Mouse (Mus musculus): ENCODE measurements around the gene Tnfaip8l3.
A peak's percentile ranks its signal among the peaks of the same experiment; 100 is the strongest.
"Not testable (repeated sequence)": the region's sequence is repeated elsewhere in the genome, so short reads cannot be mapped to it uniquely, and the experiment has no call there.

Gene Tnfaip8l3

DNA sequence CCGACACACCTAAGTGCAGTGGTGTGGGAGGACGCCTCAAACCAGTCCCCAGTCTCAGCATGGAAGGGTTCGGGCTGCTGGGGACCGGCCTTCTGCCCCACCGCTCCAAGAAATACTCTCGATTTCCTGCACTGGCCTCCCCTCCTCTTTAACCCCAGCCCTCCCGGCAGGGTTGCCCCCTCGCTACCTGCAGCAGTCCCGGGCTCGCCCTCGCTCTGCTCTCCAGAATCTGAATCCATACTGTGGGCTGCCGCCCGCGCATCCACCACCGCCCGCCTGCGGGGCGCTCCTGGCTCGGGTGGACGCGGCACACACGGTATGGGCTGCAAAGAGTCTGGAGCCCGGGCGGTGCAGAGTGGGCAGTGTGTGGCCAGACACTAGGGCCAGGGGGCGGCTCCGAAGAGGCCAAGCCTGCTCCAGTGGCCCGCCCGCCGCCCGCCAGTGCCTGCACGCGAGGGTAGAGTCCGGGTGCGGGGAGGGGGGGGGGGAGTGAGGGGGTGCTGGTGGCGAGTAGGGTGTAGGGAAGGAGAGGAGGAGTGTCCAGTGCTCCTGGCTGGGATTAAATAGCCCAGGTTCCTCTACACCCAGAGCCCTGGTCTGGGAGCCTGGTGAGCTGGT, at the start of gene Tnfaip8l3:
Gene Tnfaip8l3 (minus strand): TSS at position 357 of the 618 bp plus-strand sequence.
- peak; percentile 23 to 40 for DNase-seq (ENCODE audit: low spot score in 2 of 2)

DNA sequence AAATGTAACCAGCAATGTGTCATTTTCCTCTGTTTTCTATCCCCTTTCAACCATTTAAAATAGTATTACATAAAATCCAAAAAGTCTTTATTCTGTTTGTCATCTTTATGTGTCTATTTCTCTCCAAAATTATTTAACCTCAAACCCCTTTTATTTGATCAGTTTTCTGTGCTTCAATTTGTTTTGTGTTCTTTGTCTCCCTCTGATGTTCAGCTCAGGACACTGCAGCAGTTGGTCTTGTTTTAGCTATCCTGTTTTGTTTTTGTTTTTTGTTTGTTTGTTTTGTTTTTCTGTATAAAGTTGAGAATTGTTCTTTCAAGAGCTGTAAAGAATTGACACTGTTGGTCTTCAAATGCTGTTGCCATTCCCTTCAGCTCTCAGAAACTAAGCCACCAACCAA, 44.5 kb upstream of the Tnfaip8l3 start:
- DNase-seq (ENCODE audit: low spot score in 2 of 2): no peak

DNA sequence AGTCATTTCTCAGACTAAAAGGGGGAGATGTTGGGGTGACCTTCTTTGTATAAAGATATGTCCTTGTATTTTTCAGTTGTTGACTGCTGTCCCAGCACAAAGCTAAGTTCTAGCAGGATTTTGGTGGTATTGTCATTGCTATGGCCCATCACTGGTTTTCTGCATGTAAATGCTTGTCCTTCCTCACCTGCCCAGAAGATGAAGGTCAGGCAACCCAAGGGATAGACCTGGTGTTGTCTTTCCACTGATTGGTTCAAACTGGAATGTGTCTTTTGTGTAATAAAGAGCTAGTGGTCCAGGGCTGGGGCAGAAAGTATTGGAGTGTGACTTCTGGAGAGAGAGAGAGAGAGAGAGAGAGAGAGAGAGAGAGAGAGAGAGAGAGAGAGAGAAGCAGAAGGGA, 30.4 kb upstream of the Tnfaip8l3 start:
- no peak for DNase-seq (ENCODE audit: low spot score in 2 of 2)

DNA sequence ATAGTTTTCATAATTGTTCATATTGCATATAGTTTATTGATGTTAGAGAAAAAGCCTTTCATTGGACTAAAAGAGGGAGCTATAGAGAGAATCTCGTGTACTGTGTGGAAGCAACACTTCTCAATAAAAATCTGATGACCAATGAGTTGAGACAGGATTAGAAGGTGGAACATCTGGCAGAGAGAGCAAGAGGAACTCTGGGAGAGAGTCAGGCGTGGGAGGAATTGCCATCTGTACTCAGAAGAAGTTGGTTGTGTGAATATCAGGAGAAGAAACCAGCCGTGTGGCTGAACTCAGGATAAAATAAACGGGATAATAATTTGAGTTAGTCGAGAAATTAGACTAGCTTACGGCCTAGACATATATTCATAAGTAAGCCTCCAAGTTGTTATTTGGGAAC, 28.9 kb upstream of the Tnfaip8l3 start:
- no peak for DNase-seq (ENCODE audit: low spot score in 2 of 2)

DNA sequence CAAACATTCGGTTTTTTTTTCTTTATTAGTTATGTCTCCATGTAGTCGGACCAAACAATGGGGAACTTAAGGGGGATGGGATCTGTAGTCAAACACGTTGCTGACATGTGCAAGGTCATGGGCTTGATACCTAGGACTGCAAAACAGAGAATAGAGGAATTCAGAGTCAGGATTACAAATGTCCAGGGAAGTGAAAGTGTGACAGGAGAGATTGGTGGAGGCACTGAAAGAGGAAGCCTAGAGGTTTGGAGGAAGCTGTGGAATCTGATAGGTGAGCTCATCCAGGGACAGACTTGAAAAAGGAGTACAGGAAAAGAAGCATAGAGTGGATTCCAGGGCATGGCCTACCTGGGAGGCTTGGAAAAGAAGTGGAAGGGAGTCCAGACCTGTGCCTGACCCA, 16.1 kb upstream of the Tnfaip8l3 start:
- no peak for DNase-seq (ENCODE audit: low spot score in 2 of 2)

DNA sequence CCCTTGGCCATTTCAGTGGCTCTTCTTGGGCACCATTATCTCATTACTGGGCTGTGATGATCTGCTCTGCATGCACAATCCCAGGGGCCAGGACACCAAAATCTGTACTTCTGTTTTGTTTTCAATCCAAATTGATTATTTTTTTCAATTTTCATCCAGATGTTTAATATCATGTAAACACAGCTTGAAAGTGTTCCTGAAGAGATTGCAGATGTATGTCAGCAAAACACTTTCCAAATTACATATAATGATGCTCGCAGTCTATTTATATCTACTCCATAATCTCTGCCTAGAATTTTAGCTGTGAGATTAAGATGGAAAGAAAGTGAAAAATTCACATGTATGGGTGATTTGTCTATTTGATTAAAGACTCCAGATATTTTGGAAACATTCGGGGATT, 9.6 kb upstream of the Tnfaip8l3 start:
- no peak for DNase-seq (ENCODE audit: low spot score in 2 of 2)

DNA sequence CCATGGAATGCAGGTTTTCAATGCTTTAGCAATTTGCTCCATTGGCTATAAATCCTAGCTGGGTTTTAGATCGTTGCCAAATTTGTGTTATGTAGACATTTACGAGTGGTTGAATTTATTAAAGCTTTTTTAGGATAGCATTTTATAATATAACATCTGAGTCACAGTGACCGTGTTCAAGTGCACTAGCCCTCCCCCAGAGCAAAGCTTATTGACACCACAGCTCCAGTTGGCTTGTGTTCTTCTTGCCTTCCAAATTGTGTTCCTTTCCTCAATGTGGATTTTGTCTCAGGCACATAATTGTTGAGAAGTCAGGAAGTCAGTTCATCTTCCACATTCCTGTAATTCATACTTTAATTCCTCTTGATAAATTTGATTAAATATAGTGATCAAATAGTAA, 6.7 kb upstream of the Tnfaip8l3 start:
- DNase-seq (ENCODE audit: low spot score in 2 of 2): no peak

DNA sequence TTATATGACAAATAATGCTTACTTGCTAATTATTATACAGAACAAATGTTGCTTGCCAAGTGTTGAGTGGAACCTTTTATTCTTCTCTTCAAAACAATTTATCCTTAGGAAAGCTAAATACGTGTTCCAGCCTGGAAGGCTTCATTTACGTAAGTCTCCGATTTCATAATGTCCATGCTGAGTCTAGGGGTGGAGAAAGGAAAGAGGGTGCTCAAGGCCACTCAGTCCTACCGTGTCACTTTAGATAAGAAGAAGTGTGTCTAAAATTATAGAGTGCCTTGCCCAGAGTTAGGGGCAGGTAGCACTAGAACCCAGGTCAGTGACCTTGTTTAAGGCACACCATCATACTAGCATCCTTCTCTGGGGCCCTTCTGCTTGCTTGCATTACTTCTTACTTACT, 5.5 kb upstream of the Tnfaip8l3 start:
- no peak for DNase-seq (ENCODE audit: low spot score in 2 of 2)

DNA sequence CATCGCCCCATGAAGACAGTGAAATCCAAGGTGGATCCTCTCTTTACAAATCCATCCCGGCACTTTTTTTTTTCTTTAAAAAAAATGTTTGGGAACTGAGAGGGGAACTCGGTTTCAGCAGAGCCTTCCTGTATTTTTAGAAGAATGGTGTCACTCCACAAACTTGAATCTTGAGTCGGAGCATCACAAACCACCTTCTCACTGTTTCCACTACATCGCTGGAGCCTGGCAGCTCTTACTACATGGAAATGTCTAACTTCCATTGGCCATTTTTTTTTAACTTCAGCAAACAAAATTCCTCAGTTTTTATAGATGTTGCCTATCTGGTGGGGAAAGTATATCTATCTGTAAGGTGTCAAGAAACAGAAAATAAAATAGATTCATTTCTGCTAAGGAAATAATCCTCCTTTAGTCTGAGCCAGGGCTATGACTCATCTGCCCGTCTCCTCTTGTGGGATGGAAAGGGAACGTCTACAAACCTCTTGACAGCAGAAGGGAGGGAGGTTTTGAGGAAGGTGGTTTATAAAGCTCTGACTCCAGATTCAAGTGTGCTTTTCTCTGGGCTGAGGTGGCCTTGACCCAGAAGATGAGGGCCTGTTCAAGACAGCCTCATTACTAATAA, 3.4 kb upstream of the Tnfaip8l3 start:
- no peak for DNase-seq (ENCODE audit: low spot score in 2 of 2)

DNA sequence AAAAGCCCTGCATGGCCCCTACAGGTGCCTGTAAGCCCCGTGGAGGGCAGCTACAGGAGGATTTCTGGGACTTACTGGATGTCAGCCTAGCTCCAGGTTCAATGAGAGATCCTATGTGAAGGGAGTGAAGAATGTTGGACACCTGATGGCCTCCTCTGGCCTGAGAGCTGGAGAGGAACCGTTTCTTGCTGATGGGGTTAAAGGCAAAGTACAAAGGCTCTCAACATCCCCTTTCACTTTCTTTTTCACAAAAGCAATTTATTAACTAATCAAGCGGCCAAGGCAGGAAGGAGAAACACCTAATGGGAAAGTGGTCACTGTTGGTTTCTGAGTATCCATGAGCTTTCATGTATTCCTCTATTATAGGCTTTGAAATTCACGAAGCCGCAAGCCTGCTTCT, 1.0 kb upstream of the Tnfaip8l3 start:
- DNase-seq (ENCODE audit: low spot score in 2 of 2): no peak

DNA sequence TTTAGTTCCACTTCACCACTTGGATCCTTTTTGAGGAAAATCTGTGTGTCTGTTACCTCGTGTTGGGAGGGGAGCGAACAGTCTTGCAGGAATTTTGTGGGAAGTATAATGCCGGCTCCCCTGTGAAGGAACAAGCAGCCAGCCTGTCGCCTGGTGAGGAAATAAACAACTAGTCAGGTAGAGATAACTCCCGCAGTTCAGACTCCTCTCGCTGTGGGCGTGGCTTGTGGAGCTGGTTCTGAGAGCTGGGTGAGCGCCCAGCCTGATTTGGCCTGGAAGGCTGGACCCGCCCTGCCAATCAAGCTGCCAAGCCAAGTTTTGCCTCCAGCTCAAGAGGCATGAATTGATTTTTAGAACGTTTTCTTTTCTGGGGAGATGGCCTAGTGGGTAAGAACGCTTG, 589 bp upstream of the Tnfaip8l3 start:
- DNase-seq (ENCODE audit: low spot score in 2 of 2): peak; percentile 69 to 81

DNA sequence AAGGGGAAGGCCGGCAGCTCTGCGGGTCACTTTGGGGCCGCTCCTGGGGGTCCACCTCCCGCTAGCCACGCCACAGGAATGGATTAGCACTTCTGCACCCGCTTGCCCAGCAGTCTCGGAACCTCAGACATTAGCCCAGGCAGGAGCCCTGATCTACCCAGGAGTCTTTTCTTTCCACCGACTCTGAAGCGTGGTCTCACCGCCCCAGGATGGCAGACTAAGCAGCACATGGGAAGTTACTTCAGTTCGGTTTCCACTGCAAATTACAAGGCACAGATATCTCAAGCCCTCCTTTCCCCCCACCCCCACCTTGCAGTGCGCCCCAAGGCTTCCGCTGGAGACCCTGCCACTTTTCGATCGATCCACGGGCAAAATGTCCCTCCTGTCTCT, 551 bp downstream of the Tnfaip8l3 start:
- no peak for DNase-seq (ENCODE audit: low spot score in 2 of 2)

DNA sequence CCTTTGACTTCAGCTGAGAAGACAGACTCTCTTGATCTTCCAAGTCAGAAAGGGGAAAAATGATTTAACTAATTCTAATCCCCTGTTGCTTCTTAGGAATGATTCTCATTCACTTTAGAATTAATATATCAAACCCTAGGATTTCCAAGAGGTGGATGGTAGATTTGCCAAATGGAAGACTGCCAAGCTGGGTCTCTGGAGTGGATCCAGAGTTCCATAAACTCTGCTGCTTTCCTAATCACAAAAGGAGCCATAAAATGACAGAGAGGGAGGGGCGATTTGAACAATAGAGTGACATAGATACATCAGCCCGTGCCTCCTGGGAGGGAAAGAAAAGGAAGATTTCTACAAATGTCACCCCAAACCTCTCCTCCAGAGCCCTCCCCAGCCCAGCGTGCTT, 3.4 kb downstream of the Tnfaip8l3 start:
- DNase-seq (ENCODE audit: low spot score in 2 of 2): no peak

DNA sequence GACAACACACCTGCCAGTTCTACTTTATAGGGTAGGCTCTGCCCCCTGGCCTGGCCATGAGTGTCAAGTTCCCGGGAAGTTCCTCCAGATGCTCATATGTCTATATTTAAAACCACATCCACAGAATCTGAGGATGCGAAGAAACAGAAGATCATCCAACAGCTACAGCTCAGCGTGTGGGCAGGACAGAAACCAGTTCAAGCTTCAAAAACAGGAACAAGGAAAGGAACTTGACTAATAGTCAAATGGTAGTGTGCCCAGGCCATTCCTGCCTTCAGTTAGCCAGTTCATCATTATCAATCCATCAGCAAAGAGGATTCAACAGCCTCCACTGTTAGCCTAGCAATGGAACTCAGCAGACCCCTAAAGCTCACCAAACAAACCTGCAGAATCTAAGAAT, 4.5 kb downstream of the Tnfaip8l3 start:
- no peak for DNase-seq (ENCODE audit: low spot score in 2 of 2)

DNA sequence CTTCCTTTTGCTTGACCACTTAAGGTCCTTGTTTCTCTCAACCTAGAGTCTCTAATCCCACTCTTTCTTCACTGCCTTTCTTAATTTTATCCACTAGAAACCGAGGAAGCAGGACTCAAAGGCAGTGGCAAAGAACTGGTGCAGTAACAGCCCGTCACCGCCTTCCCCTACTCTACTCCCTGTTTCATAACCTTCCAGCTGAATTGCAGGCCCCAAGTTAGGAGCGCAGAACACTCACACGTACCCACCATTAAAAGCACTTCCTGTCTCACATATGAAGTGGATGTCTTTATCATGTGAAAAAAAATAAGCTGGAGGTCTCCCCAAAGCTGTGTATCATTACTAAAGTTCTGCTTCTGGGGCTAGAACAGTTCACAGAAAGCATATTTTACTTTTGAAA, 6.5 kb downstream of the Tnfaip8l3 start:
- no peak for DNase-seq (ENCODE audit: low spot score in 2 of 2)

DNA sequence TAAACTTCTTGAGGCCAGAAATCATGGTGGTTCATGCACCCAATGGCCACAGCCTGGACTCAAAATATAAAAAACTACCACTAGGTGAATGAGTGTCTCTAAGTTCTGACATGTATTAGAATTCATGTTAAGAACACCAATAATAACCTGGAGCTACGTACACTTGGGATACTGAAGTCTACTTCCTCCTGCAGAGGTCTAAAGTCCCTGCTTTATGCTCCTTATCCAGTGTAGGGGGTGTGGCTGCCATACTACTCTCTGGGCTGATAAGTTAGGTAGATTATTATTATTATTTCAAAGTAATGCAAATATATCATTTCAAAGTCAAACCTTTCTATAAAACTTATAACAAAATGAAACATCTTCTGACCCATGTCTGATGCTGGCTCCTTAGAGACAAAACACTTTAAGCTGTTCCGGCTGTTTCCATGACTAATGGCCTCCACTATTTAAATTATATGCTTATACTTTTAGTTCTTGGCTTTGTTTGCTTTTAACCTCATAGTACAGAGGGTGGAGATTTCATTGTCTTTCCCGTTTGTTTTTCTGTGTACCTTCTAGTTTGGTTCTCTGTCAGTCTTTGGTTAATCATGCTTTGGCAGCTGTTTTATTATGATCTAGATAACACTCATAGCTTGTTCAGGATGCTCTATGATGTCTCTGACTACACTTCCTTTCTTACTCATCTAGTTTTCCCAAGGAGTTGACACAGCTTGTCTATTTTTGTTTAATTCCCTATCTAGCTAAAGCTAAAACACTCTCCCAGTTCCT, 16.7 kb downstream of the Tnfaip8l3 start:
- DNase-seq (ENCODE audit: low spot score in 2 of 2): no peak

DNA sequence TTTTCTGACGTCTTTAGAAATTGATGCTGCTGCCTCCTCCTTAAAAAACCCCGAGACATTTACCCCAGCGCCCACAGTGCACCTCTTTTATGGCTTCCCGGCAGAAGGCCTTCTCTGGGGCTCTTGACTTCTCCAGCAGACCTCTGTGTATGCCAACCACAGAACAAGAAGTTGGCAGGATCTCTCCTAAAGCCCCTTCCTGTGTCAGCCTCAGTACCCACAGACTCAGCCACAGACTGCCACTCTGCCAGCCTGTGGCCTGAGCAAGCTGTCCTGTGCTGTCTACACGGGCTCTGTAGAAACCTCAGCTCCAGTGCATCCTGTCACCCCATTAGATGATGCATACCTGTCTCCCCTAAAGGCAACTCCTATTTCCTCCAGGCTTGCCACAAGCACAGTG, 19.2 kb downstream of the Tnfaip8l3 start:
- DNase-seq (ENCODE audit: low spot score in 2 of 2): no peak

DNA sequence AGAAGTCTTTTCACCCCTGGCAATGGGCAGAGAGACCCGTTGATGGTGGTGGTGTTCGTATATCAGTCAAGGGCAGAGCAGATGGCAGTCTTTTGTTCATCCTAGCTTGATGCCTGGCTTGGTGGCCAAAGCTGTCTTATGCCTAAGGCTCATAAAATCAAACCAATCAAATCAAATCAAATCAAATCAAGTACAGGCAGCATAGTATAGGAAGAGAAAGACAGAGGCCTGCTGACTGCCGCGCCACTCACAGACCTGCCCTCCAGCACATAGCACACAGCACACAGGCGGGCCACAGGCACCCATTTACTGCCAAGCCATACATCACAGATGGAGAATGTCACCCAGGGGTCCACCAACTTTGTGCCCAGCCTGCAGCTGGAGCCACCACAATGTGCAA, 25.1 kb downstream of the Tnfaip8l3 start:
- DNase-seq (ENCODE audit: low spot score in 2 of 2): no peak

DNA sequence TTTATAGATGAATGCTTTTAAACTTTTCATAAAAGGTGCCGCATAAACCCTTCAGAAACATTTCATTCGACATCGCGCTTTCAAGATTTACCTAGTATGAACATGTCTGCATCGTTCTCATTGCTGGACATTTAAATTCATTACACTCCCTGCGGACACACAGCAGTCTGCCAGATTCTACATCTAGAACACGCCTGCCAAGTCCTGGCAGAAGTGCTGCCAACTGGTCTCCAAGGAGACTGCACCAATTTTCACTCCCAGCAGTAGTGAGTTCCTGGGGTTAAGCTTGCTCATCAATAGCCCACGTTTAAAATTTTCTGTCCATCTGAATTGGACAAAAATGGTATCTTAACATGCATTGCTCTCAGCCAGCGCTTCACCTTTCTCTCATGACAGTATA, 30.5 kb downstream of the Tnfaip8l3 start:
- no peak for DNase-seq (ENCODE audit: low spot score in 2 of 2)

DNA sequence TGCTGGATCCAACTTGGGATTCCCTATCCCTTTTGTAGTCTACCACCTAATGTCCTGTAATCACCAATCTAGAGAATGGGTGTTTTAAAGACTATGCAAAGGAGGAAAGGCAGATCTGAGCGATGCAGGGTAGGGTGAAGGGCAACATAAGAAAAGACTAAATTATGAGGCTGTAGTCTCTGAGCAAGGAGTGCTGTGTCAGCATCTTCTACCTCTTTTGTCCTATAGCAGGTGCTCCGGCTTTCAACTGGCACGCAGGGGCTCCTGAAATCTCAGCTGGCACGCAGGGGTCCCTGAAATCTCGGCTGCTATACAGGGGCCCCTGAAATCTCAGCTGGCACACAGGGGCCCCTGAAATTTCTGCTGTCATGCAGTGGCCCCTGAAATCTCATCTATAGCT, 33.5 kb downstream of the Tnfaip8l3 start:
- no peak for DNase-seq (ENCODE audit: low spot score in 2 of 2)

DNA sequence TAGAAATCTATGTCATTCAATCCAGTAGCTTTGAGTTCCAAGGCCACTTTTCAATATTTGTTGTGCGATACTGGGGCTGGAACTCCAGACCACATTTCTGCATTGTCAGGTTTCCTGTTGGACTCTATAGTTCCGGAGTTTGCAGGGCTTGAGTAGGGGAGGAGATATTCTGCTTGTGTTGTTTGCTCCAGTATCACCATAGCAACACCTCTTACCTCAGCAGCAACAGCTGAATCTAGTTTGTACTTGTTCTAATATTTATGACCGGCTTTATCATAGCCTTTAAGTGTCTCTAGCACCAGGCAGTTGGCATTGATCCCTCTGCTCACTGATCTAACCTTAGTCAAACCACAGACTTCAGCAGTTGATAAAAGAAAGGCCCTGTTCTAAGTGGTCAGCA, 45.4 kb downstream of the Tnfaip8l3 start:
- no peak for DNase-seq (ENCODE audit: low spot score in 2 of 2)

DNA sequence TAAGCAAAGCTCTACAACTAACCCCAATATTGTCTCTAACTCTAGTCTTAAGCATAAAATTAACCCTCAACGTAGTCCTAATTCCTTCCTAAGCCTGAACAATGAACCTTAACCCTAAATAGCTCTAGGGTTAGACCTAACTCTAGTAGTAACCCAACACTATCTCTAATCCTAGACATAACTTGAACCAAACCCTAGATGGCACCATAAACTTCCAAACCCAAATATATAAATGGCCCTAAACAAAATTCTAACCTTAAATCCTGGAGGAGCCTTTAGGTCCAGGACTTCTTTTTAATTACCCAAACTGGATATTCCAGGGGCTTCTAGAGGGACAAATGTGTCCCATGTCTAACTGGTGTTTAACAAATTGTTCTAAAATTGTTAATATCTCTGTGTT, 73.7 kb downstream of the Tnfaip8l3 start:
- no peak for DNase-seq (ENCODE audit: low spot score in 2 of 2)

DNA sequence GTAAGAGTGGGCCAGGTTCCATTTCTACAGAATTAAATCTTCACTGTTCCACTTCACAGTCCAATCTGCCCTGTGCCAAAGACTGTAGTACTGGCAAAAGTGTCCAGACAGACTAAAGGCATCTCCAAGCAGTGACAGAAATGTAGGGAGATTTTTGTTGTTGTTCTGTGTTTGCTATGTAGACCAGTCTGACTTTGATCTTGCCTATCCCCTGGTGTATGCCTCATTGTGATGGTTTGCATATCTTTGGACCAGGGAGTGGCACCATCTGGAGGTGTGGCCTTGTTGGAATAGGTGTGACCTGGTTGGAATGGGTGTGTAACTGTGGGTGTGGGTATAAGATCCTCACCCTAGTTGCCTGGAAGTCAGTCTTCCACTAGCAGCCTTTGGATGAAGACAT, 75.6 kb downstream of the Tnfaip8l3 start:
- not testable (repeated sequence) for DNase-seq (ENCODE audit: low spot score in 2 of 2)
